Mouse (Mus musculus) embryonic fibroblast, embryonic 13.5 days (primary cell): ENCODE results near the gene Pard3.

Experiments
- CTCF ChIP-seq: IDR thresholded peaks from 2 replicates; pipeline ENCODE4 v1.5.1; 2011; ENCODE audit warnings: mild to moderate bottlenecking, control low read depth, low read length, moderate library complexity, borderline replicate concordance; ENCODE audit not compliant: insufficient read depth
- POLR2A ChIP-seq: IDR thresholded peaks from 2 replicates; pipeline ENCODE4 v1.6.1; 2011; ENCODE audit warnings: low read depth, mild to moderate bottlenecking, control low read depth, low read length, moderate library complexity

DNA sequence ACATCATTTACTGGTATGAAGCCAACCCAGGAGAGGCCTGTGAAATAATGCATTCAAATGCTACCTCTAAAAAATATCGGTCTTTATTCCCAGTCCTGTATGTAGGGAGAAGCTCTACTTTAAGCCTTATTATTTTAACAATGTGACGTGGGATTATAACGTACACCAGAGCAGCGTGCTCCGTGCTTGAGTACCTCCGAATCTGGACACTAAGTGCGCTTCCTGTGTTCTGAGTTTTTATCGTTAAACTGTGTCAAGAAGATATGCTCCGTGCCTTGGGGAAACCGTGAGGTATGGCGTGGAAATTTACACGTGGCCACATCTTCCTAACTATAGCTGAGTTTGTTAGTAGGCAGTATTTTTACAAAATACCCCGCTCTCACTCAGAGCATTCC lies 436.0 kb downstream of the Pard3 start:
- TF ChIP-seq CTCF (no peak), POLR2A (no peak)
